Mouse (Mus musculus) cerebellum, postnatal 10 days (tissue): ENCODE measurements around the gene Camk1d.

ENCODE experiments used
- DNase-seq, 2 experiments: peaks; one replicate each; pipeline ENCODE4 v3.0.0; 2021; ENCODE audit warnings: mixed read lengths in 2 of 2

Gene Camk1d

DNA sequence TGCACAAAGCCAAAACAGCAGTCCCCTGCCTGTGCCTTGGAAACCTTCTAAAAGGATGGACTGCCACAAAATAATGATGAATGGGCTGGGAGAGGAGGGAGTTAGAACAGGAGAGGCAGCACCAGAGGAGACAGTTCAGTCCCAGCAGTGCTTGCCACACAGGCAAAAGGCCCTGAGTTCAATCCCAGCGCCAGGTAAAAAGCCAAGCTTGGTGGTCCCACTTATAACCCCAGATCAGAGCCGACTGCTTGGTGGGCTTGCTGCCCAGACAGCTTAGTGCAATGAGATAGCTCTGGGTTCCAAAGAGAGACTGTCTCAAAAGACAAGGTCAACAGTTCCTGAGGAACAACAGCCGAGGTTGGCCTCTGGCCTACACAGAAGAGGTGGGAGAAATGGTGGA, 58.0 kb downstream of the Camk1d start:
- no peak for DNase-seq

DNA sequence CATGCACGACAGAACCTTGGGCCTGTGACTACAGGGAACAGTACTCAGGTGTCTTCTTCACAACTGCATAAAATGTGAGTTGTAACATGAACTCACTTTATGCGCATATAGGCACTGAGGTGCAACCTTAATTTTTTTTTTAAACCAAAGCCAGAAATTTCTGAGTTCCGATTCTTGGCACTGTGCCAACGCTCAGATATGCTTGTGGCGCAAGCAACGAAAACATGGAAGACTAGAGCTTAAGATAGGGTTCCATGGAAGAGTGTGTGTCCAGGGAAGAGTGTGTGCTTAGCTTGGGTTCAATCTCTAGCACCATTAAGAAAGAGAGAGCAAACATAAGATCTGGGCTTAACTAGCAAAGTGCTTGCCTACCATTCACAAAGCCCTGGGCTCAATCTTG, 62.2 kb downstream of the Camk1d start:
- DNase-seq = peak; percentile 33 to 51

DNA sequence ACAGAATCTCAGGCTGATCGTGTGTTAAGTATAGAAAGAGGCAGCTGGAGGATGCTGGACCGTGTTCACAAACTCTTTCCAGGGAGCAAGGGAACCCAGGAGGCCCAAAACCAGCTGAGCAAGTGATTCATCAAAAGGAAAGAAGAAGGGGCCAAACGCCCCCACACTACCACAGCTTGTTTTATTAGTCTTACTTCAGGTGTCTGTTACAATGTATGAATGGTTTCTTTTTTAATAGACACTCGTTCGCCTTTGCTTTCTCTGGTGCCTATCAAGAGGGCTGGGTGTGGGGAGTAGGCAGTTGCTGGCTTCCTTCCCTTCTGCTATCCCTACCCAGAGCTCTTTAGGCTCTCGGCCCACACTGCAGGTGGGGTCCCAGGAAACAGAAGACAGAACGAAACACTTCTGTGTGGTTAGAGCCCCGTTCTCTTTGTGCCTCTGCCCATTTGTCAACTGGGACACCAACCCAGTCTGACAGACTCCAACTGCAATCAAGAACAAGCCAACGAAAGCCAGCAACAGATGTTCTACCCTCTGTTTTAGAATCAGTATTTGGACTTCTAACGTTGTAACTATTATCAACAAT, 62.9 kb downstream of the Camk1d start:
- DNase-seq = peak; percentile 32 to 52

DNA sequence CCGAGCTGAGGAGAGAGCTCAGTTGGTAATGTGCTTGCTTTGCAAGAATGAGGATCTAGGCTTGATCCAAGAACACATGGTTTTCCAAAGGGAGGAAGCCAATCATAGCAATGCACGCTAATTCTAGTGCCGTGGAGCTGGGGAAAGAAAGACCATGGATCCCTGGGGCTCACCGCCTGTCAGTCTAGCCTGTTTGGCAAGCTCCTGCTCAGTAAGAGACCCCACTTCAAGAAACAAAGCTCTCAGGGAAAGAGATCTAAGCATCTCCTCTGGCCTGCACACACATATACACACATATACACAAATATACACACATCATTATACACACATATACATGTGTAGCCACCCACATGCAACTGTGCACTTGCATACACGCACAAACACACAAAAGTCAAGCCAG, 65.1 kb downstream of the Camk1d start:
- DNase-seq = peak; percentile 63 to 77

DNA sequence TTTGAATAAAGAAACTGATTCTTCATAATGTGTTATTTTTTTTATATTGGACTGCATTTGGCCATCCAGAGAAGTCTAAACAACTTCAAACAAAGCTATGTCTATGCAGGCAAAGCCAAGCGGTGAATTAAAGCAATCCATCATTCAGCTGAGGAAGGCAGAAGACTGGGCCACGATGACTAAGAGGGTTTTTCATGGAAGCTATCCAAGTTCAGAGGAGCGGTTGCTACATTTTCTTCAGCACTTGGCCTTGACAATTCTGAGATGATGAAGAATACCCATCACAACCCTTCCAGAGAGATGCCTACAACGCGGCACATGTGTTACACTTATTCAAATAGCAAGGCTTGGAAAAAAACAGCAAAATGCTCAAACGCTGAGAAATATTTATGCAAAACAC, 65.6 kb downstream of the Camk1d start:
- DNase-seq = no peak

DNA sequence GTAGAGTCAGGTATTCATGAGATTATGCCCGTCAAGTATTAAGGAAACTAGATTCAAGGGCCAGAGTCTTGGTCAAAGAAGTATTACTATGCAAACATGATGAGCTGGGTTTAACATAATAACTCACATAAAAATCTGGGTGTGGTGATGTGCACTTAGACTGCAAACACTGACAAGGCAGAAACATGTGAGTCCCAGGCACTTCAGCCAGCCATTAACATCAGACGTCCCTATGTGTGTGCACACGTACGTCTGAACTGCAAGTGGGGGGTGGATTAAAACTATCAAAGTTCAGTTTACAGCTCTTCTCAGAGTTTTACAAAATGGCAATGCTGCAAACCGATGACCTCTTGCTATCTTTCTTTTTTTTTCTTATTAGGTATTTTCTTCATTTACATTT, 68.0 kb downstream of the Camk1d start:
- no peak for DNase-seq

DNA sequence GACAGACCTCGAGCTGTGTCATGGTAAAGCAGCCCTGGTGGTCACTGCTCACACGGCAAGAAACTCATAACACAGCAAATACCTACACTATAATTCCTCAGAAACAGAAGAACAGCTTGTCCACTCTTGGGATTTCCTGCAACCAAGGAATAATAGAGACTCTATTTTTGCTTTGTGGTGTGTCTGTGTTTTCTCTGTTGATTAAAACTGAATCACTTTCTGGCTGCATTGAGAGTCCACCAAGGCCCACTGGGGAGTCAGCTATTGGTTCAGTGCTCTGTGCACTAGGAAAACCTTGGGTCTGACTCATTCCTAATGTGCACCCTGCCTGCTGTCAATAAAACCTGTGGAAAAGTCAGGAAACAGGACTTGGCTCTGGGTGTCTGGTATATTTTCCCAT, 68.7 kb downstream of the Camk1d start:
- DNase-seq = no peak

DNA sequence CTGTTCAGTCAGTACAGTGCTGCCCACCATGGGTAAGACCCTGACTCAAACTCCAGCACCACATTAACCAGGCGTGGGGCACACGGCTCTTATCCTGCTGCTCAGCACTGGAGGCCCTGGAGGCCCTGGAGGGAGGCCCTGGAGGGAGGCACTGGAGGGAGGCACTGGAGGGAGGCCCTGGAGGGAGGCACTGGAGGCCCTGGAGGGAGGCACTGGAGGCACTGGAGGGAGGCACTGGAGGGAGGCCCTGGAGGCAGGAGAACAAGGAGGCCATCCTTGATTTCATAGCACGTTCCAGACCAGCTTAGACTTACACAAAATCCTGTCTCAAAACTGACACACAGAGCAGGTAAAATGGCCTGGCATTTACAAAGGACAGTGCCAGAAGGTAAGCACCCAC, 70.4 kb downstream of the Camk1d start:
- no peak for DNase-seq

DNA sequence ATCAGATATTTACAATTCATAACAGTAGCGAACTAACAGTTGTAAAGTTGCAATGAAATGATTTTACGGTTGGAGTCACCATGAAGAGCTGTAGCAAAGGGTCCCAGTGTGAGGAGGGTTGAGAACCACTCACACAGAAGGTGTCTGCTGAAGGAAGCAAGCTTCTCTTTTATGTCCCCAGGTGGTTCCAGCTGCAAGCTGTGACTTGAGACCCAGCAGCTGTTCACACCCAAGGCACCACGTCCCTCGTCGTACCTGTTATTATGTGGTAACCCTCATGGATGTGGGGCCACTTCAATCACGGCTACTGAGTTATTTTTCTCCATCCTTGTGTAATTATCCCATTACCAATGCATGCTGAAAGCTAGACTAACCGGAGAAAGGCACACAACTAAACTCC, 71.1 kb downstream of the Camk1d start:
- DNase-seq = no peak

DNA sequence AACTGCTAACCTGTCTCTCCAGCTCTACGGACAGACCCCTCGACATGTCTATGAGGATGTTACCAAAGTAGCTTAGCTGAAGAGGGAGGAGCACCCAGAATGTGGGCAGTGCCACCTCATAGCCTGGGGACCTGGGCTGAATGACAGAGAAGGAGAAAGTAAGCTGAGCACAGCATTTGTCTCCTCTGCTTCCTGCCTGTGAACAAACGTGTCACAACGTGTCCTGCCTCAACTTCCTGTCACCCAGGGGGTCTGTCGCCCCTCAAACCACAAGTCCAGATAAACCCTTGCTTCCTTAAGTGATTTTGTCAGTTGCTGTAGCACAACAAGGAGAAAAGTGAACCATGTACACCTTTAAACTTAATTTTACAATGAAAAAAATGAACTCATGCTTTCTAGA, 71.7 kb downstream of the Camk1d start:
- DNase-seq = no peak

DNA sequence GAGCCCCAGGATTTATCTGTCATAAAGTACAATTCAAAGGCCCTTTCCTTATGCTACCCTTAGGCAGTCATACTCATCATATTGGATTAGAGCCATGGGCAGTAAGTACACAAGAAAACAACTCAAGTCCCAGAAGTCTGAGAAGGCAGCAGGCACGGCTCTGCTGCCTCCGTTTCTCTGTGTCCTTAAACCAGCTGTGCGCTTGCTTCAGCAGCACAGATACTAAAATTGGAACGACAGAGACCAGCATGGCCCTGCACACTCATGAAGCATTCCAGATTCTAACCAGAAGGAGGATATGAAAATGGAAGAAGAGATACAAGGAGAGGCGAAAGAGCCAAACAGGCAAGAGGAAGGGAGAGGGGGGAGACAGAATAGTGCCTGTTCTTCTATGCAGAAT, 72.6 kb downstream of the Camk1d start:
- DNase-seq = no peak

DNA sequence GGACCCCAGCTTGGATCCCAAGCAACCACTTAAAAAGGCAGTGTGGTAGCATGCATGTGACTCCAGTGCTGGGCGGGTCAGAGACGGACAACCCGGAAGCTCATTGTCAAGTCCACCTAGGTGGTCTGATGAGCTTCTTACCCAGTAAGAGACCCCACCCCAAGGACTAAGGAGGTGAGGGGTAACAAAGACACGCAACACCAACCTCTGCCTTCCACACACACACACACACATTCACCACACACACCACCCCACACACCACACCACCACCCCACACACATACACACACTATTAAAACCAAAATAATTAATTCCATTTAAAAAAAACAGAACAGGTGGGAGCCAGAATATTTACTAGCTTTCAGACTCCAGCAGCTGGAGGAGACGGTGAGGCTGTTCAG, 73.7 kb downstream of the Camk1d start:
- no peak for DNase-seq

DNA sequence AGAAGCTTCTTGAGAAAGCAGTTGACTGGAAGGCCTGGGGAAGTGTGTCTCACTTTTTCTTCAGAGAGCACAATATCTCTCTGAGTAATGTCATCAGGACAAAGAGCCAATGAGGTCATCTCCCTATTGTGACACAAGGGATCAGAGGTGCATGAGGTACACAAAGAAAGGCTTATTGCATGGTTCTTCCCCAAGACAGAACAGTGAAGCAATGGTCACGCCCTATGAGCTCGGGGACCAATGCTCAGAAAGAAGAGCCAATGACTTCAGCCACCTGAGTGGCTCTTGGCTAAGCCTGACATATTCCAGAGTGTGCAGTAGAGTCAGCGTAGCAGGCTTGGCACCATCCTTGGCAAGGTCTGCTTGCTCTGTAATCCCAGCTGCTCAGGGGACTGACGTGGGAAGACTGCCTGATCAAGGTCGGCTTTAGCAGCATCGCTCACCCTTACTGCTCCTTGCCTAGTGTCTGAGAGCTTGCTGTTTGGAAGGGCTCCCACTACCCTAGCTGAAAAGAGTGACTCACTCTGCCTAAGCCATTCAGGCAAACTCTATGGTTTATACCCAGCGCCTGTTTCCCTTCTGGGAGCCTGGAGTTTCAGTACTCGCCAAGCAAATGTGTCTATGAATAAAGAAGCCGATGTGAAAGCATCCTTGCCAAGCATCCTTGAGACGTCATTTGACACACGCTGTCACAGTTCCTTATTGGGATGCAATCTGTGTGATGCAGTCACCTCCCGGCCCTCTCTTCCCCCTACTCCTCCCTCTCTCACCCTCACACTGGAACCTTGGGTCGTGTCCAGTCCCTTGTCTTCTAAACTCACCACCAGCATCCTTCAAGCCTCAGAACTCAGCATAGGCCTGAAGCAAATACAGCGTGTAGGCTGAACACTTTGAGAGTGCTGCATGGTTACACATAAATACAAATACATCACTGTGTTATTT, 77.2 kb downstream of the Camk1d start:
- peak; percentile 66 to 72 for DNase-seq

DNA sequence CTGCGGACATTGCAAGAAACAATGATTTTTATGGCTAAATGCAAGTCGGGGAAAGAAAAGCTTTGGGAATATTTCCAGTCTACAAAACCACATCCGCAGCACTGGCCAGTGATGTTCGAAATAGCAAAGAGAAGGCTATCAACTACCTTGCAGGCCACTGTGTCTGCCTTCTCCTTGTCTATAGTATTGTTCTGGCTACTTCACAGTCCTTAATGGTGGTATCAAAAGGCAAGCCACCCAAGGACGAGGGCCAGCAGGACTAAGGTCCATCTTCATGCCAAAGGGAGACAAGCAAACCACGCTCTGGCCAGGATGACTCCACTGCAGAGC, 82.0 kb downstream of the Camk1d start:
- DNase-seq = no peak

DNA sequence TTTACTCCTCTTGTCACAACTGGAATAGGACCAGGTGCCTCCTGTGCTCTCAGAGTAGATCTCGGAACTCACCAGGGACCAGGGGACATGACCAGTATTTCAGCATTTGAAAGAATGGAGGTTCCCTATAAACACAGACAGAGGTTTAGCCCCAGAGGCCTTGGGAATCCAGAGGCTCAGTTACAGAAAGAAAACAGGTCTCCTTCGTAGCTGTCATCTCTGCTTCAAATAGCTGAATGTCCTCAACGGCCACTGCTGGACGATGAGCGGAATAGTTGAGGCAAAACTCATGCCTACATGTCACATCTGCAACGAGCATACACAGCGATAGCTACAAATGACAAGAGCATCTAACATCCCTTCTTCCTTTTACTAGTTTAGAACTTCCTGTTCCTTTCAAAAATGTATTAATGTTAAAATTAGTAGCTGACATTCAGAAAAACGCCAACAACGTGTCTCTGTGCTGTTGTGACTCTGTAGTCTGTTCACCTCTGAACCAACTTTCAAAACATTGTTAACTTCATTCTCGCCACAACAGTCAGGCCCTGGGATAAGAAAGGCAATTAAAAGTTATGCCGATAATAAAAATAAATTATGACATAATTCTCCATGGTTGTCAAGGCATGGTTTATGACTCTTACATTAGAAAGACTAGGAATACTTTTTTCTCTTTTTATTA, 82.5 kb downstream of the Camk1d start:
- no peak for DNase-seq

DNA sequence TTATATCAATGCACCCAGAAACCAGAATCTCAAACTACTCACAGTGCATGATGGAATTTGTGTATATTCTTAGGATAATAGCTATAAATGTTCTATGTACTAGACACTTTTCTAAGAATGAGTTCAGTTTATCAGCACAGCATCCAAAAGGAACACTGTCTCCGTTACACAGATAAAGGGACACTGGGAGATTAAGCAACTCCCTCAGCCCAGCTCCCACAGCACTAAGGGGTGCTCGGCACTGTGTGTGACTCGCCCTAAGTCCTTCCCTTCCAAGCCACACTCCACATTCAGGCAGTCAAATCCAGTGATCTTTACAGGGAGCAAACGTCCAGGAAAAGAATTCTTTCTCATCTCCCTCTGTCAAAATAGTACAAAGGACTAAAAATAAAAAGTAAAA, 83.6 kb downstream of the Camk1d start:
- no peak for DNase-seq

DNA sequence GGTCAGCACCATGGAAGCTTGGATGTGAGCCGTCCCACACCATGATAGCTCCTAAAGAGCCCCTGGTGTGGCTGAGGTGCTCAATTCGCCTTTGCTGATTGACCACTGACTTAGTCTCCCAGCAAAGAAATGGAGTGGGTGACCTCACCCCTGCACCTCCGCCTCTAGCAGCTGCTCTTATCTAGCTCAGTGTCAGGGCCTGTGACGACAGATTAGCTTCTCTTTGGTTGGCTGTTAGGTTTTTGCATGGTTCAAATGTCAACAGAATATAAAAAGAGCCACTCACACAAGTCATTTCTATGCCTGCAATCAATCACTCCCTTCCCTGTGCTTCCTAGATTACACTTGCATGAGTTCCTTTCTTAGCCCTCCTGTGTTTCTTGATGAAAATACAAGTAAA, 89.9 kb downstream of the Camk1d start:
- no peak for DNase-seq

DNA sequence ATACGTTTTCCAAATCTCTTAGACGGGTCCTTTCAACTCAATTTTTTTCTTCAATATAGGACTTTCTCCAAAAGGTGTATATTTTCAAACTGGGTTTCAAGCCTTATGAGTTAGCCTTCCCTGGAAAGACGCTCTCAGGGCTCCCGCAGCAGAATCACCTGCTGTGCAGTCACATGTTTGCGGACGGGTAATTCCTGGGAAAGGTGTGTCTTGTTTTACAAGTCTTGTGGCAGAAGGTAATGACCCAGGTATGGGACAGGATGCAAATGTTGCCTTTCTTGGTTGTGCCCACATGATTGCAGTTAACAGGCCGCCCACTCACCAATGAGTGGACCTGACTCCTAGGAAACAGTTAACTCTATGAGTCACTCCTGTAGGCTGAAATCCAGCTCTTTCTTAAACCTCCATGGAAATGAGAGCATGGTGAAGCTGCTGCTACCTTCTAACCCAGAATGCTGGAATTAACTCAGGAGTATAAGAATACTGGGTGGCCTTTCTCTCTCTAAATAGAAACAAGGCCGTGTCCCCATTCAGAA, 95.9 kb downstream of the Camk1d start:
- no peak for DNase-seq

DNA sequence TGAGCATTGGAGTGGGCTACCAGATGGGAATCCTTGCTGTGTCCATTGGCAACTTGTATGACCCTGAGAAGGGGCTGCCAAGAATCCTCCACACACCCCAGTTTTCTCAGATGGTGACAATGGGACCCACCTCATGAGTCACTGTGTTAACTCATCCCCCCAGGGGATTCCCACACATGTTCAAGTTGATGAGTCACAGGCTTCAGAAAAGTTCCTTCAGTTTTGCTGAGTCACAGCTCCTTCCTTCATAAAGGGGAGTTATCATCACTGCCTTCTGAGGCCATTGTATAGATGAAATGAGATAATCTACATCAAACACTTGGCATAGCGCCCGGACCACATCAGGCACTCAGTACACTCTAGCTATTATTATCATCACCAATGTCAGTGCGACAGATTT, 99.4 kb downstream of the Camk1d start:
- DNase-seq = peak; percentile 32 to 38

DNA sequence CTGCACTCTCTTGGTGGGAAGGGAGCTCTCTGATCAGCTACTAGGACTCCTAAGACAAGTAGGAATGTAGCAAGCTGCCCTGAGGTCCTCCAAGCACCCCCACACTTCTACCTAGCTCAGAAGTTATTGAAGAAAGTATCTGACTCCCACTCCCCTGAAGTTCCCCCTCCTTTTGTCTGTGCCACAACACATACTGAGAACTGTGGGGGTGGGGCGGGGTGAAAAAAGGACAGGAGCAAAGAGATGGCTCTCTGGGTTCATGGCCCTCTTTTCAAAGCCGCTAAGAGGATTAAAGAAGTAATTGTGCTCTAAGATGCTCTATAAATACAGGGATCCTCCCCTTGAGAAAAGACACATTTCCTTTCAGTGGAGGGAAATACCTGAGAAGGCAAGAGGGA, 100.0 kb downstream of the Camk1d start:
- DNase-seq = no peak

DNA sequence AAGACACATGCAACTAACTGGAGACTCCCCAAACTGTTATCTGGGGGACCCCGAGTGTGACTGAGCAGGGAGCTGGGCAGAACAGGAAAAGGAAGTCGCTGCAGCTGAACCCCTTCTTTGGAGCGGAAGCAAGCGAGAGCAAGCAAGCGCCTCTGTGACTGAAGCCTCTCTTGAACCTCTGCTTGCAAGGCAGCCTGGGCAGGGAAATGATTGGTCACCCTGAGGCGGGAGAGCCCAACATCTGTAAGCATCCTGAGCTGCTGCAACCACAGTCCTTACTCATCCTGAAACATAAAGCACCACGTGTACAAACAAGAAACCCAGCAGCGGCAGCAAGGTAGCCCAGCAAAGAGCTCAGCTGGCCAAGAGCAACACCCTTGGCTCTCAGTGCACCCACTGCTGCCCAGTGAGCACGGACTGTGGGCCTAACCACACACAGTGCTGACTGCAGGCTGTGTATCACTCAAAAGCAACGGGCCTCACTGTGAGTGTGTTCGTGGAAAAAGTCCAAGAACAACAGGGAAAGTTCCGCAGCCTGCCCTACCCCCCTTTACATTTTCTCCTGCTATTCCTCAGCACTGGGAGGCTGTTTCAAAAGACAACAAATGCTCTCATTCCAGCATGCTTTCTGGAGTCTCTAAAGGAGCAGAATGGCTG, 100.5 kb downstream of the Camk1d start:
- no peak for DNase-seq

DNA sequence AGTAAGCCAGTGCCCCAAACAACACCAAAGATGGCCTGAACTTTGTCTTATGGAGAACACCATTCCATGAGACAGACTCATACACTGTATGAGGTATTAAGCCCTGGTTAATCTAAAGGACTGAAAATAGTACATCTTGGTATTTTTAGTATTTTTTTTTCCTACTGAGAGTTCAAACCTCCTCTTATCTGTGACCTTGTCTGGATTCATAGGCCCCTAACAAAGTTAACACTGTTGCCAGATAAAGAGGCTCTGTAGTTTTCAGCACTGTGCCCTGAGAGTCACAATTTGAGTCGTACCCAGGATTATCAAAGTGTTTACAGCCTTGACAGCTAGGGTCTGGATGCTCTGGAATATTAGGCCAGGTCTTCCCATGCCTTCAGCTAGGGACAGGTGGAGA, 102.7 kb downstream of the Camk1d start:
- DNase-seq = no peak

DNA sequence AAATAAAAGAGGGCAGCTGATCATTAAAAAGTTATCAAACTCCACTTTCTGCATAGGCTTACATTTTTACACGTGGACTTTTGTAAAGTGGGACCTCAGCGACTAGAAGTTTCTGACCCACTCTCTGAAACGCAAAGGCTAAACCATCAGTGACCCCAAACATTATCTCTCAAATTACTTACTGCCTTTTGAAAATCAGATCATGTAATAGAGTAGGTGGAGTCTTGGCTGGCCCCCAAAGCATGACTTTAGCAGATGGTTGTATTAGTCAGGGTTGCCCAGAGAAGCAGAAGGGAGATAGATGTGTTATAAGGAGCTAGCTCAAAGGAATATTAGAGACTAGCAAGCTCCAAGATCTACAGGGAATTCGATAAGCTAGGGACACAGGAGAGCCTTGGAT, 103.8 kb downstream of the Camk1d start:
- peak; percentile 45 to 55 for DNase-seq
